Mouse (Mus musculus) forebrain, embryonic 13.5 days (tissue): Measurements from ENCODE around the gene Pde7b. TPM values are rescaled to one million over a fixed set of nuclear protein-coding genes. Genes with fewer than 3 reads are reported as not detected.
A peak's percentile ranks its signal among the peaks of the same experiment; 100 is the strongest.

ENCODE experiments used
- ATAC-seq: fragments of 200-750 bp; cut with Nextera tagmentation; 2 replicates; pipeline ENCODE4 v1.8.0; 2017
- H3K27ac ChIP-seq: fragments of 300-500 bp; sonication (generic); 2 replicates; pipeline ENCODE4 v1.5.1; 2015; ENCODE audit warnings: inconsistent platforms, mild to moderate bottlenecking, moderate library complexity
- H3K27me3 ChIP-seq: fragments of 300-500 bp; sonication (generic); 2 replicates; pipeline ENCODE4 v1.6.1; 2015; ENCODE audit warnings: mild to moderate bottlenecking, inconsistent platforms
- H3K36me3 ChIP-seq: fragments of 300-500 bp; sonication (generic); 2 replicates; pipeline ENCODE4 v1.6.1; 2015; ENCODE audit warnings: mild to moderate bottlenecking, inconsistent platforms; ENCODE audit not compliant: poor library complexity, severe bottlenecking
- H3K4me1 ChIP-seq: fragments of 300-500 bp; sonication (generic); 2 replicates; pipeline ENCODE4 v1.6.1; 2015; ENCODE audit warnings: inconsistent platforms
- H3K4me2 ChIP-seq: fragments of 300-500 bp; sonication (generic); 2 replicates; pipeline ENCODE4 v1.6.1; 2015; ENCODE audit warnings: inconsistent platforms, mild to moderate bottlenecking, moderate library complexity
- H3K4me3 ChIP-seq: fragments of 300-500 bp; sonication (generic); 2 replicates; pipeline ENCODE4 v1.5.1; 2015; ENCODE audit warnings: mild to moderate bottlenecking, inconsistent platforms
- H3K9ac ChIP-seq: fragments of 300-500 bp; sonication (generic); 2 replicates; pipeline ENCODE4 v1.6.1; 2015; ENCODE audit warnings: mild to moderate bottlenecking, inconsistent platforms
- H3K9me3 ChIP-seq: fragments of 300-500 bp; sonication (generic); replicated peaks from 2 replicates; pipeline ENCODE4 v1.6.1; 2016; ENCODE audit warnings: inconsistent platforms
- WGBS: fragments of 180-500 bp; shearing (Covaris S2); methylation state at CpG from one replicate; pipeline ENCODE4 v1.1.7; 2015; 5-methylcytosine and 5-hydroxymethylcytosine counted together
- polyA plus RNA-seq: library from polyadenylated mRNA; unstranded; fragments of >200 nt; fragmentation: Nextera tagmentation; extraction: Ambion mirVana; gene quantifications from 2 replicates; pipeline ENCODE4 v1.2.1, GENCODE M21; 2015

The Pde7b gene
- 1.8 and 2.6 TPM in 2 replicates for polyA plus RNA-seq

DNA sequence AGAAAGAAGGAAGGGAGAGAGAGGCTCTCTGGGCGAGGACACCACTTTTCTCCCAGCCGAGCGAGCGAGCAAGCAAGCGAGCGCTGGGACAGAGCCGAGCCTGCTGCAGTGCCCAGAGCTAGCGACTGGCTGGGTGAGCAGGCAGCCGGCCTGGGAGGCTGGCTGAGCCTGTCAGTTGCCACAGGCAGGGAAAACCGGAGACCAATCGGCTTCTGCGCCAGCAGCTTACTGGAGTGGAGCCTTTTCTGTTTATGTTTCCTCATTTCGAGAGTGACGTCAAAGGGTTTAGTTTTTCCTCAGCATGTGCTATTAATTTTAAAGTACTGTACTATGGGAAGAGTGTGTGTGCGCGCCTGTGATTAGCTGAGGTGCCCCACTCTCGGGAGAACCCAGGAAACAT lies at the start of gene Pde7b:
Pde7b (minus strand) TSS at position 173 of the 400 bp plus-strand sequence.
- H3K4me2 ChIP-seq = peak within 1 kb of the TSS; percentile 58
- no peak within 1 kb of the TSS for H3K27ac ChIP-seq

DNA sequence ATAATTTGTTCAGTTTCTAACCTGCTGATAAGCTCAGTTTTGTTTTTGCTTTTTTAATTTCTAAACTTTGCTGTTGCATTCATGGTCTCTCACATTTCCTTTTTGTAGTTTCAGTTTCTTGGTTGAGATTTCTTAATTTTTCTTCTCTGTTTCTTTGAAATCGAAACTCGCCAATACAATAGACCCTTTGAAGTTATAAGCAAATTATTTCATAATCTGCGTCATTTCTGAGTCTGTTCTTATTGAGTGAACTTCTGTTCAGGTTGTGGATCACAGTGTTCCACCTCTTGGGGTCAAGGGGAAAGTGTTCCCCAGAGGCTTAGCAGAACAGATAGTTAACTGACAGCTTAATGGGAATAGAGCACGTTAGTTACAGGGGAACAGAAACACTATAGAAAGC lies 47.2 kb upstream of the Pde7b start:
- Histone ChIP-seq H3K36me3 (no peaks in the 10 kb centered on the region), H3K4me1 (no peaks in the 10 kb centered on the region), H3K27ac (no peak overlapping the region), H3K4me2 (no peak overlapping the region), H3K4me3 (no peak overlapping the region), H3K9ac (no peak overlapping the region), H3K27me3 (no peaks in the 10 kb centered on the region), H3K9me3 (no peaks in the 10 kb centered on the region)
- ATAC-seq = no peak
- 83% methylated on average over 4 of the region's 4 CpGs for WGBS

More for the DNA sequence above, at the start of gene Pde7b:
- H3K4me1 ChIP-seq = peaks cover 34% of the 10 kb centered on the region
- 12% methylated on average over 17 of the region's 17 CpGs for WGBS
- peak within 1 kb of the TSS; percentile 29 for H3K4me3 ChIP-seq
- H3K9me3 ChIP-seq = no peaks in the 10 kb centered on the region
- peak; percentile 92 for ATAC-seq
- H3K9ac ChIP-seq = peak within 1 kb of the TSS; percentile 14; the same call in 1 of the 2 replicates
- no peaks in the 10 kb centered on the region for H3K27me3 ChIP-seq
- H3K36me3 ChIP-seq = no peaks in the 10 kb centered on the region

DNA sequence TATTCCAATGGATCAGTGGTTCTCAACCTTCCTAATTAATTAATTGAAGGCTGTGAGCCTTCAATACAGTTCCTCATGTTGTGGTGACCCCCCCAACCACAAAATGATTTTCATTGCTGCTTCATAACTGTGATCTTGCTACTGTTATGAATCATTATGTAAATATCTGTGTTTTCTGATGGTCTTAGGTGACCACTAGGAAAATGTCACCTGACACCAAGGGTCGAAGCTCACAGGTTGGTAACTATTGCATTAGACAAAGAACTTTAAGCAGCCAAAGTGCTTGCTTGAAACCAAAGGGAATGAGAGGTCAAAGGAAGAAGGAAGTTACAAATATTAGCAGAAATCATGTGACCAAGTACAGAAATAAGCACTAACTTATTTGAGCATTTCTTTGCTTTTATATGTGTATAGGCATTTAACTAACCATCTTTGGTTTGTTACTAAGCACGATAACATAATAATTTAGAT lies 45.6 kb upstream of the Pde7b start:
- Histone ChIP-seq H3K4me1 (no peaks in the 10 kb centered on the region), H3K4me3 (no peak overlapping the region), H3K27ac (no peak overlapping the region), H3K9me3 (no peaks in the 10 kb centered on the region), H3K27me3 (no peaks in the 10 kb centered on the region), H3K9ac (no peak overlapping the region), H3K4me2 (no peak overlapping the region), H3K36me3 (no peaks in the 10 kb centered on the region)
- no peak for ATAC-seq
- 93% methylated on average over 2 of the region's 2 CpGs for WGBS

DNA sequence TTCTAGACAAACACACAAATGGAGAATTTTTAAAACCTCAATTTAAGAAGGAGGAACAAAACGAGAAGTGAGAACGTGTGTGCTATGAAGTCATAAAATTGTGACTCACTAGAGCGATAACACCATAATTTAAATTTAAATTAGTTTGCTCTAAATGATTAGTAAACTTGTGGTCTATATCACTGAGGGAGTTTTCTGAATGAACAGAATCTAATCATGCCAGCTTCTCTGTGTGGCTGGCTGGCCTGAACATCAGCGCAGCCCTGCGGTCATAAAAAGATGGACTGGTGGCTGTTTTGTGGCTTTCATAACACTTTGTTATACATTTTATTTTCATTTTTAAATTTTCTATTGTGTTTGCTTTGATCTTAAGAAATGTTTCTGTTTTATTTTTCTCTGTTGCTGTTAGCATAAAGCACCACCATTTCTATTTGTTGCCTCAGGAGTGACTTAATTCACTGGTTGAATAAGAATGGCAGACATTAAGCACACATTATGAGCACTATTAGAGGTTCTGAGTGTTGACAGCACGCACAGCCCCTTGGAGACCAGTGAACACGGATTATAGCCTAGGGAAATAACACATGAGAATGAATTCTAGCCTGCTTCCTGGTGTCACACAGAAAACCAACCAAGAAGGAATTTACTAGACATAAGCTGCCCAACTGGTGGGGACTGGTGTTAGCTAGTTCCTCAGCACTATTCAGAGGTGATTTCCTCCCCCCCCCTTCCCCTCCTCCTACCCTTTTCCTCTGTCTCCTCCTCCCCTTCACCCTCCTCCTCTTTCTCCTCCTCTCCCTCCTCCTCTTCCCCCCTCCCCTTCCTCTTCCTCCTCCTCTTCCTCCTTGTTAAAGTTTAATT lies 44.9 kb upstream of the Pde7b start:
- Histone ChIP-seq H3K4me1 (no peaks in the 10 kb centered on the region), H3K27me3 (no peaks in the 10 kb centered on the region), H3K9ac (no peak overlapping the region), H3K9me3 (no peaks in the 10 kb centered on the region), H3K4me2 (no peak overlapping the region), H3K36me3 (no peaks in the 10 kb centered on the region), H3K27ac (no peak overlapping the region), H3K4me3 (no peak overlapping the region)
- WGBS = 64% methylated on average over 7 of the region's 7 CpGs
- ATAC-seq = no peak

DNA sequence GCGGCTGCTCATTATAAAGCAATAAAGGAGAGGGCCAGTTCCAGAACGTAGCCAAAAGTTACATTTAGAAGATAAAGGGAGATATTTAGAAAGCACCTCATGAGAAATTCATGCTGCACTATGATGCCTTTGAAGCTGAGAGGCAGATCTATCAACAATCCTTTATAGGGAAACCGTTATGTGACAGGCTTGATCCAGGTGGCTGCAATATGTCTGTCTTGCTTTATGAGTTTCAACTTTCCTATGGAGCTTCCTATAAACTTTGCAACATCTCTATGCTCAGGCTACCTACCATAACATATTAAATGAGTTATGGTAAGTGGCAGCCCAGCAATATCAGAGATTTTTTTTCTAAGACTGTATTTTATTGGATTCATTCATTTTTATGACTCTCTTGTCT lies 39.5 kb upstream of the Pde7b start:
- 82% methylated on average over 3 of the region's 3 CpGs for WGBS
- no peak for ATAC-seq
- no peak overlapping the region for H3K4me3 ChIP-seq
- no peaks in the 10 kb centered on the region for H3K36me3 ChIP-seq
- no peak overlapping the region for H3K4me2 ChIP-seq
- no peaks in the 10 kb centered on the region for H3K9me3 ChIP-seq
- no peak overlapping the region for H3K9ac ChIP-seq
- H3K27ac ChIP-seq = no peak overlapping the region
- no peaks in the 10 kb centered on the region for H3K4me1 ChIP-seq
- no peaks in the 10 kb centered on the region for H3K27me3 ChIP-seq

DNA sequence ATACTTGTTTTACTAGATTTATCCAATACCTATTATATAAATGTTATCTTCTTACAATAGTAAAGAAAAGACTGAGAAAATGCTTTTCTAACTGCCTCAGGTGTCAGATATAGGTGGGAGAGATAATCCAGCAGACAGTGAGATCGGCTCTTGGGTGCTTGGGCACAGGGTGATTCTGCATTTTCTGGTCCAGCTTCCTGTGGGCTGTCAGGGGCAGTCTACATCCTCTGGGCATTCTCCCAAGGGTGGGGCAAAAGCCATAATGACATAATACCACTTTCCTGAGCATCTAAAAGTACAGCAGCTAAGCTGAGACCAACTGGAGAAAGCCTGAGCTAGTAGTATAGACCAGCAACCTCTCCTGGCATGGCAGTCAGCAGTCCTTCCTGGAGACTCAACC lies 34.1 kb upstream of the Pde7b start:
- Histone ChIP-seq H3K27me3 (no peaks in the 10 kb centered on the region), H3K4me2 (no peak overlapping the region), H3K4me1 (no peaks in the 10 kb centered on the region), H3K9me3 (no peaks in the 10 kb centered on the region), H3K4me3 (no peak overlapping the region), H3K27ac (no peak overlapping the region), H3K36me3 (no peaks in the 10 kb centered on the region), H3K9ac (no peak overlapping the region)
- ATAC-seq = no peak
- WGBS = 76% methylated on average over 1 of the region's 1 CpGs

DNA sequence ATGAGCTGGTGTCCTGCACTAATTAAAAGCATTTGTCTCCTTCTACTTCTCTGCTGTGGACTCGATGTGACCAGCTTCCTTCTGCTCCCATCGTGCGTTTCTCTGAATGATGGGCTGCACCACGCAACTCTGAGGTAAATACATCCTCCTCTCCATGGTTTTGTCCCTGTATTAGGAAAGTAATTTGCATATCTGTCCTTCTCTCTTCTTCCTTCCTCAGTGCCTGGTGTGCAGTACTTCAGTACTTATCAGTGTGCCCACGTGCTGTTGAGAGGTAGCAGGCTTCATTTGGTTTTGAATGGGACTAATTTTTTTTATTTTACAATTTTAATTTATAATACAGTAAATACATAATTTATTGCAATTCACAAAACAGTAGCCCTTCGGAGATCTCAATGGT lies 33.4 kb upstream of the Pde7b start:
- H3K27me3 ChIP-seq = no peaks in the 10 kb centered on the region
- H3K36me3 ChIP-seq = no peaks in the 10 kb centered on the region
- H3K9ac ChIP-seq = no peak overlapping the region
- no peaks in the 10 kb centered on the region for H3K9me3 ChIP-seq
- no peaks in the 10 kb centered on the region for H3K4me1 ChIP-seq
- no peak overlapping the region for H3K4me3 ChIP-seq
- no peak overlapping the region for H3K4me2 ChIP-seq
- H3K27ac ChIP-seq = no peak overlapping the region
- ATAC-seq = no peak
- 80% methylated on average over 6 of the region's 6 CpGs for WGBS

DNA sequence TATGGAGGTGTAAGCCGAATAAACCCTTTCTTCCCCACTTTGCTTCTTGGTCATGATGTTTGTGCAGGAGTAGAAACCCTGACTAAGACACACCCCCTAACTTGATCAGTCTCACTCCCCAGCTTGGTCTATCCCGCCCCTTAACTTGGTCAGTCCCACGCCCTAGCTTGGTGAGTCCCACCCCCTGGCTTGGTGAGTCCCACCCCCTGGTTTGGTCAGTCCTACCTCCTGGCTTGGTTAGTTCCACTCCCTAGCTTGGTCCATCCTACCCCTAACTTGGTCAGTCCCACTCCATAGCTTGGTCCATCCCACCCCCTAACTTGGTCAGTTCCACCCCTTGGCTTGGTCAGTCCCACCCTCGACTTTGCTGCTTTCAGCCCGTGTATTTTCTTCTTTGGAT lies 31.3 kb upstream of the Pde7b start:
- no peak overlapping the region for H3K4me3 ChIP-seq
- H3K36me3 ChIP-seq = no peaks in the 10 kb centered on the region
- H3K4me1 ChIP-seq = no peaks in the 10 kb centered on the region
- ATAC-seq = no peak
- no peaks in the 10 kb centered on the region for H3K27me3 ChIP-seq
- H3K4me2 ChIP-seq = no peak overlapping the region
- H3K9ac ChIP-seq = no peak overlapping the region
- no peak overlapping the region for H3K27ac ChIP-seq
- H3K9me3 ChIP-seq = no peaks in the 10 kb centered on the region
- WGBS = 92% methylated on average over 5 of the region's 5 CpGs

DNA sequence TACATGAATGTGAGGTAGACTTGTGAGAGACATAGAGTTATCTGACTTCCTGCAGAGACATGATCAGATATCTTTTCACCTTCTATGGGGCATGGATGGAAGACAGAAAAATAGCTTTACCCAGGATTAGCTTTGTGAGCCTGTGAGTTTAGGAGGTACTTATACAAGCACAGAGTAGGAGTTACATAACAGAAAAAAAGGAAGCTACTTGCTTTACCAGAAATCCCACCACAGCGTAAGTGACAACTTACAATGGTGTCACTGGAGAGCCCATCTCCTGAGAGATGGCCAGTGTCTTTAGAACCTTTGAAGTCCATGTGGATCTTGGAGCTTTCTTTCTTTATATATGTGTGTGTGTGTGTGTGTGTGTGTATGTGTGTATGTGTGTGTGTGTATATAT lies 28.0 kb upstream of the Pde7b start:
- ATAC-seq = no peak
- Histone ChIP-seq H3K36me3 (no peaks in the 10 kb centered on the region), H3K9me3 (no peaks in the 10 kb centered on the region), H3K27me3 (no peaks in the 10 kb centered on the region), H3K4me2 (no peak overlapping the region), H3K9ac (no peak overlapping the region), H3K4me1 (no peaks in the 10 kb centered on the region), H3K4me3 (no peak overlapping the region), H3K27ac (no peak overlapping the region)
- WGBS = 100% methylated on average over 1 of the region's 1 CpGs

DNA sequence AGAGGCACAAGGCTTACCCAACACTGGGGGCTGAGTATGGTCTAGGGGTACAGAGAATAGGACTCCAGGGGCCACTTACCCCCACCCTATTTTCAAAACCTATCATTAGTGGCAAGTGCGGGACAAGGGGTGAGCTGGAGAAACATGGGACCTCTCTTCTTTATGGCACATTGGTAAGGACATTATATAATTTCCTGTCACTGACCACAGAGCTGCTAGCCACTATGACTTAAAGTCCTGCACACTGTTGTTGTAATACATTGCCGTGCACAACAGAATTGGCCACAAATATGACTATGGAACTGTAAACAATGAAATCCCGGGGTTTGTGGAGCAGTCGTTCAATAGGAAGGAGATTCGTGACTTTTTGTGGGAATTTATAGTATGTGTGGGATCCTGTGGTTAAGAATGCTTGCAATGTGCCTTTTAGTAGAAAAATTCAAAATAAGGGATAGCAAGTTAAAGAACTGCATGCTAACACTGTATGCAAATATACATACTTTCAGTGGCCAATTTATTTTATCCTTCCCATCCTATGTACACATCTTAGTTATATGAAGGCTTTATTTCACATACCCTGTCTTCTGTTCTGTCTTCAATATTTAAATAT lies 25.9 kb upstream of the Pde7b start:
- ATAC-seq = no peak
- Histone ChIP-seq H3K4me2 (no peak overlapping the region), H3K4me1 (no peaks in the 10 kb centered on the region), H3K4me3 (no peak overlapping the region), H3K27ac (no peak overlapping the region), H3K9ac (no peak overlapping the region), H3K9me3 (no peaks in the 10 kb centered on the region), H3K36me3 (no peaks in the 10 kb centered on the region), H3K27me3 (no peaks in the 10 kb centered on the region)
- WGBS = 92% methylated on average over 5 of the region's 5 CpGs

DNA sequence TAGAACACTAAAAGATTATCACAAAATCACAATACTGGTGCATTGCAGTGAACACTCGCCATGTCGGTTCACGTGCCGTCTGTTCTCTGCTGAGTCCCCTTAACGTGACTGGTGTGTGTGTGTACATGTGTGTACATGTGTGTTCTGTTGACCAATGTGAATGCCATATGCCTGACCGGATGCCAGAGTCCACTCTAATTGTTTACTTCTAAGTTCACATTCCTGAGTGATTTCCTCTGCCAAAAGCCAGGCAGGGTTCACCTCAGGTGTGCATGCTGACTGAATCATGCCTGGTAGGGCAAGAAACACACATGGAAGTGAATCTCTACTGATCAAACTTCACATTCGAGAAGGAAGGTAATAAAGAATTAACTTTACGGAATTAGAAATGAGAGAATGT lies 24.1 kb upstream of the Pde7b start:
- no peak overlapping the region for H3K4me3 ChIP-seq
- H3K27ac ChIP-seq = no peak overlapping the region
- H3K9me3 ChIP-seq = no peaks in the 10 kb centered on the region
- no peaks in the 10 kb centered on the region for H3K36me3 ChIP-seq
- H3K27me3 ChIP-seq = no peaks in the 10 kb centered on the region
- H3K4me2 ChIP-seq = no peak overlapping the region
- no peaks in the 10 kb centered on the region for H3K4me1 ChIP-seq
- no peak overlapping the region for H3K9ac ChIP-seq
- no peak for ATAC-seq
- 93% methylated on average over 8 of the region's 8 CpGs for whole genome bisulfite sequencing

DNA sequence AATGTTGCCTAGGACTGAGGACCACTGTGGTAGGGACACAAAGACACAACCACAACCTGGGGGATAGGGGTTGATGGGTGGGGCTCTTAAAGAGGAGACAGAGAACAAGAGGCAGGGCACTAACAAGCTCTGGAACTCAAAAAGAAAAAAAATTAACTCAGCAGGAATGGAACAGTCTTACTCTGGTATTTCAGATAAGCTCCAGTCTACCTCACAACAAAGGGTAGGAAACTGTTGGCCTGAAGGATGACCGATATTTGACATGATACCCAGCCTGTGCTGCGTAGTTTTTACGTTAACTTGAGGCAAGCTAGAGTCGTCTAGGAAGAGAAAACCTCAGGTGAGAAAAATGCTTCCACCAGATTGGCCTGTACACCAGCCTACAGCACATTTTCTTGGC lies 22.4 kb upstream of the Pde7b start:
- H3K27ac ChIP-seq = no peak overlapping the region
- H3K4me1 ChIP-seq = no peaks in the 10 kb centered on the region
- H3K36me3 ChIP-seq = no peaks in the 10 kb centered on the region
- H3K27me3 ChIP-seq = no peaks in the 10 kb centered on the region
- WGBS = 93% methylated on average over 4 of the region's 4 CpGs
- H3K4me3 ChIP-seq = no peak overlapping the region
- H3K9me3 ChIP-seq = no peaks in the 10 kb centered on the region
- no peak overlapping the region for H3K9ac ChIP-seq
- H3K4me2 ChIP-seq = no peak overlapping the region
- no peak for ATAC-seq
